Mouse (Mus musculus): Measurements from ENCODE around the gene Areg.

DNA sequence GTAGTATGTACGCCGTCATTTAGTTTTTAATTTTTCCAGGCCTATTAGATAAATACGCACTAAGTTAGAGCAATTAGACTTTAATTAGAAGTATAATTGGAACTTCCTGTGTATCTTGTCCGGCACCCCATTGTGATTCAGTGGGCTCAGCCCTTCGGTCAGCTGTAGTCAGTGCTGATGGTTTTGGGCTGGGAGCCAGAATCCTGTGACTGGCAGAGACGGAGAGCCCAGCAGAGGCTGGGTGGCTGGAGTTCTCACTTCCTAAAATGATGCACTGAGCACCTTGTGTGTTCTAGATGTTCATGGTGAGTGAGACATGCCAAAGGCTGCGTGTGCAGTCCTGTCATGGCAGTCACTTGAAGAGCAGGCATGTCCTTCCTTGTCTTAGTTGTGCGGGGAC, 28.4 kb upstream of the Areg start:
- TF ChIP-seq CTCF (IDR thresholded peaks at IDR 0.05; ENCODE audit: low read depth, low read length) (no peak), EP300 (IDR thresholded peaks at IDR 0.05; ENCODE audit: insufficient read depth, low read depth, low read length) (no peak)
